Mouse (Mus musculus) lung, adult 18-20 months (tissue): ENCODE data around the gene Slain1.
"Not testable (repeated sequence)": the region's sequence is repeated elsewhere in the genome, so short reads cannot be mapped to it uniquely, and the experiment has no call there.

Source experiments
- DNase-seq, 2 experiments: peaks; one replicate each; pipeline ENCODE4 v3.0.0; 2022; ENCODE audit warnings: mixed read lengths in 2 of 2

Slain1 gene

GRCm38 (mm10) chr14:103723841-103724240 is 73.8 kb downstream of the Slain1 start:
- no peak for DNase-seq

DNA sequence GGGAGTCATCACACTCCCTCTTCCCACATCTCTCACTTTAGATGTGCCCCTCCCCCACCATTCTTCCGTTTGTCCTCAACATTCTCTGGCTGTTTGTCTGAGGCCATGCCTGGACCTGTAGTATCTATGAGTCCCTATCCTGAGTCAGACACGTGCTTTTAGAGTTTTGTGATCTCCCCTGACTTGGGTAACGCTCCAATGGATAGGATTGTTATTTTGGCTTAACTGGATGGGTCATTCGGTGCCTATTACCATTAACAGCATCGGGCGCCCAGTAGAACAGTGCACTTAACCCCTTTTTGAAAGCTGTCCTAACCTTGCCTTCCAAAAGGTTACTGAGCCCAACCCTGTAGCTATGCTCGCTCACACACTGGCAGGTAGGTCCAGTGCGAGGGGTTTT is 78.5 kb downstream of the Slain1 start:
- no peak for DNase-seq

DNA sequence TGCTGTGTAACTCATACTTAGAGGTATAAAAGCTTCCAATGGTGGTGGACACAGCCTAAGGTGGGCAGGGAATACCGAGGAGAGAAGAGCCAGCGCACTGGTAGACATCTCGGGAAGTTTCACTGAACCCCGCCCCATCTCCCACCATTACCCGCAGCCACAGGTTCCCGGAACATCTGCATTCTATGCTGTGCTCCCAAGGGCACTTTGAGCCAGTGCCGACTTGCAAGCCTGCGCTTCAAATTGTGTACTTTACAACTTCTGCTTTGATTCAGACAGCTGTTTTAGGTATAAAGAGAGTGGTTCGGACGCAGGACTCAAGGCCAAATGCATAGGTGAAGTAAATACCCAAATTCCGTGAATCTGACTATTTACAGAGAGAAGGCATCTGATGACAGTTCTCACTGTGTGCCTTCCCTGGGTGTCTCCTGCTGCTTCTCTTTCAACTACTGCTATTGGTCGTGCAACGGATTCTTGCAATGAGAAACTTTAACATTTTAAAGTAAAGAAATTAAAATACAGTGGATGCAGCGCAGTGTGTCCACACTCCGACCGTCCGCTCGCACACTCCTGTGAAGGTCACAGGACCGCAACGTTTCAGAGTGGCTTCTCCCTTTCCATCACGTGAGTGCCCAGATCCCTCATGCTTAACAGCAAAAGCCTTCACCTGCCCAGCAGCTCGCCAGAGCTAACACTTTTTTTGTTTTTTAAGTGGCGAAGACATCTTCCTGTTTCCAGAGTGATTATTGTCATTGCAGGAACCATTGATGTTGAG is 79.1 kb downstream of the Slain1 start:
- no peak for DNase-seq

GRCm38 (mm10) chr14:103729760-103730367 is 79.8 kb downstream of the Slain1 start:
- DNase-seq = no peak

DNA sequence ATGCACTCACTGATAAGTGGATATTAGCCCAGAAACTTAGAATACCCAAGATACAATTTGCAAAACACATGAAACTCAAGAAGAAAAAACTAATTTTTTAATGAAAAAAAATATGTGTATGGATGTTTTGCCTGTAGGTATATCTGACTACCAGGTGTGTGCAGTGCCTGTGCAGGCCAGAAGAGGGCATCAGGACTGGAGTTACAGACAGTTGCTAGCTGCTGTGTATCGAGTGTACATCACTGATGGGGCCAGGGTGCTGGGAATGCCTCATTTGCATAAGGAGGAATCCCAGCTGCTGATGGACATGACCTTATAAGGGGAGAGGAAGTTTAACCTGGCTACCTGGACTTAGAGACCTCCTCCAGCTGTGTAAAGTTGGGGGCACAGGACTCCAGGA is 82.6 kb downstream of the Slain1 start:
- no peak for DNase-seq

DNA sequence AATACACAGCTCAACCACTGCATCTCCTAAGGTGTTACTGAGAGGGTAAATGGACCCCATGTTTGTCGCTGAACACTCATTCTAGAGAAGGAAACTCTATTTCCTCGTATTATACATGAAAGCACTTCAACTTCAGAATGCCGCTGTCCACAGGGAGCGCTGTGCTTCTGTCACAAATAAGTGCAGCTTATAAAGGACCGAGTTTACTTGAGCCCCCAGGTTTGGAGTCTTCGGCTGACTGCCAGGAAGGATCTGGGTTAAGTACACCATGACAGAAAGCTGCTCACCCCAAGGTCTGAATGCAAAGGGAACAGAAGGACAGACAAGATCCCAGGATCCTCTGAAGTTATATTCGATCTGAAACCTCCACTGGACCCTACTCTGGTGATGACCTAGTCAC is 91.2 kb downstream of the Slain1 start:
- DNase-seq = no peak

DNA sequence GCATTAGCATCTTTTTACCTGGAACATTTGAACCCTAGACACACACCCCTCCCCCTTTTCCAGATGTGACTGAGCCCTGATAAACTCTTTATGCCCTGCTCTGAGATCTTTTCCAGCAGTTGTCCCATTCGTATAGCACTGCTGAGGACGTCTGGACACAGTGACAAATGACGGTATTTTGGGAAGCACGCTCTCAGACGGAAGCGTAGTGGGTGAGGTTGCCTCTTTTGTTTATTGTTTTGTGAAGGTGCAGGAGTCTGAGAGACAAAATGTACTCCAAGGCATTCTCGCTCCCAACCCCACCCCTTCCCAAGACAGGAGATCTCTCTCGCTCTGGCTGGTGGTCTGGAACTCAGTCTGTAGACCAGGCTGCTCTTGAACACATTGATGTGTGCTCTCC is 92.1 kb downstream of the Slain1 start:
- peak in 1 of 2 experiments; percentile 33 for DNase-seq

DNA sequence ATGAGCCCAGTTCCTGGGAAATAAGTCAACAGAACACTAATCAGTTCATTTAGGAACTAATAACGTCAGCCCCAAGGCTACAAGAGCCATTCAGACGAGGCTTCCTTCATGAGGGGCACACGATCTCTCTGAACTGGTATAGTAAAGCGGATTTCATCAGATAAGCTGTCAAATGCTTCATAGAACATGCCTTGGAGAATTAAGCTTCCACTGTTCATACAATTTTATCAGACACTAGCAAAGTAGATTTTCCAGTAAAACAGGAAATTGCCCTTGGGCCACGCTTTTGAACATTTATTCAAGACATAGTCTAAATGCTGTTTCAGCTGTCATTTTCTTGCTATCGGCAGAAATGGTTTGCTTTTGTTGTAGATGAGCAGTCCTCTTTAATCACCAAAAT is 97.3 kb downstream of the Slain1 start:
- DNase-seq = no peak

DNA sequence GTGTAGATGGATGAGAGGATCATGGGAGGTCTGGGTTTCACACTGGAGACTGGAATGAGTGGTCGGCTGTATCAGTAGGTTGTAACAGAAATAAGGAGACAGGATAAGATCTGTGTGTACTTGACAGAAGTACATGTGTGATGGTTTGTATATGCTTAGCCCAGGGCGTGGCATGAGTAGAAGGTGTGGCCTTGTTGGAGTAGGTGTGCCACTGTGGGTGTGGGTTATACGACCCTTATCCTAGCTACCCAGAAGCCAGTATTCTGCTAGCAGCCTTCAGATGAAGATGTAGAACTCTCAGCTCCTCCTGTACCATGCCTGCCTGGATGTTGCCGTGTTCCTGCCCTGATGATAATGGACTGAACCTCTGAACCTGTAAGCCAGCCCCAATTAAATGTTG is 100.6 kb downstream of the Slain1 start:
- not testable (repeated sequence) for DNase-seq

- no peak for DNase-seq
Observed at GRCm38 (mm10) chr14:103751384-103751783, 101.4 kb downstream of the Slain1 start.

DNA sequence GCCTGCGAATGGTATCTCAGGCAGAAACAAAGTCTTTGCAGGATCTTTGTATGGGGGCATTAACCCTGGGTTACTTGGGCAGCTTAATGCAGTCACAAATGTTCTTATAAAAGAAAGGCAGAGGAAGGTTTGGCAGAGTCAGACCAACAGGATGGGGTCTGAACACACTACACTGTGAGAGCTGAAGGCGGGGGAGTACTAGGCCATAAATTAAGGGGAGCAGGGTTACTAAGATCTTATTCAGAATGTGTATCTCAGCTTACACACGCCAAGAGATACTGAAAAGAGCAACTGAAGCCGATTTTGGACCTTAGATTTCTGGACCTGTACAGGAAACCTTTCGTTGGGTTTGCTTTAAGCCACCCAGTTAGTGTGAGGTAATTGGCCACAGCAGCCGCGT is 102.7 kb downstream of the Slain1 start:
- no peak for DNase-seq

- no peak for DNase-seq
Observed at GRCm38 (mm10) chr14:103754041-103754440, 104.0 kb downstream of the Slain1 start.

DNA sequence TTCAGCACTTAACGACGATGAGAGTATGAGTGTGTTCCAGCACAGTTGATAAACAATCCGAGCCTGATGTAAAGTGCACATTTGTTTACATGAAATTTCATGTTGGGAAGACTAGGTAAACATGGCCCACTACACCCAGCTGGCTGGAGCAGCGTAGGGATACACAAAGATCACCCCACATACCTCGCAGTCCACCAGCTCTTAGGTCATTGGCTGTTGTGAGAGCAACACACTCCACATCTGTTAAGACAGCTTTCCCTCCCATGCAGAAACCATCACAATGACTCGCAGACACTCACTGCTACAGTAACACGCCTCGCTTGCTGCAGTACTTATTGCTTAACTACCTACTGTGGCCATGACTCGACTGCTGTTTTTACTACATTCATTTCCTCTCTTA is 104.4 kb downstream of the Slain1 start:
- no peak for DNase-seq
